Mouse (Mus musculus): ENCODE data around the gene Ntm. TPM values are rescaled to one million over a fixed set of nuclear protein-coding genes. Genes with fewer than 3 reads are reported as not detected.

Ntm gene
- polyA plus RNA-seq, 1 experiment from 2014 or later = 14.3 TPM

- Histone ChIP-seq H3K27ac (ENCODE audit: low read depth, low read length) (no peak overlapping the region), H3K4me3 (ENCODE audit: low read depth, low read length) (no peak overlapping the region), H3K4me2 (ENCODE audit: low read depth, low read length, severe bottlenecking) (no peak overlapping the region), H3K4me1 (replicated peaks; ENCODE audit: control insufficient read depth, insufficient read depth, low read length) (no peaks in the 10 kb centered on the region), H3K9me3 (ENCODE audit: control insufficient read depth, low read length) (no peaks in the 10 kb centered on the region), H3K27me3 (ENCODE audit: control insufficient read depth, insufficient read depth, low read length) (no peaks in the 10 kb centered on the region), H3K36me3 (ENCODE audit: control insufficient read depth, insufficient read depth, low read length) (no peaks in the 10 kb centered on the region), H3K9ac (ENCODE audit: low read length) (no peak overlapping the region)
- no peak for DNase-seq (ENCODE audit: low spot score)
- ATAC-seq (replicated peaks; ENCODE audit: low FRiP score) = no peak
- WGBS = 60% methylated on average over 2 of the region's 2 CpGs
These were observed 888.4 kb downstream of the Ntm start for GRCm38 (mm10) chr9:29074494-29074893.

- no peak for DNase-seq (ENCODE audit: low spot score)
- Histone ChIP-seq H3K27ac (ENCODE audit: low read depth, low read length) (no peak overlapping the region), H3K9ac (ENCODE audit: low read length) (no peak overlapping the region), H3K9me3 (ENCODE audit: control insufficient read depth, low read length) (no peaks in the 10 kb centered on the region), H3K4me3 (ENCODE audit: low read depth, low read length) (no peak overlapping the region), H3K4me2 (ENCODE audit: low read depth, low read length, severe bottlenecking) (no peak overlapping the region), H3K4me1 (replicated peaks; ENCODE audit: control insufficient read depth, insufficient read depth, low read length) (no peaks in the 10 kb centered on the region), H3K27me3 (ENCODE audit: control insufficient read depth, insufficient read depth, low read length) (no peaks in the 10 kb centered on the region), H3K36me3 (ENCODE audit: control insufficient read depth, insufficient read depth, low read length) (no peaks in the 10 kb centered on the region)
- 72% methylated on average over 1 of the region's 1 CpGs for WGBS
- no peak for ATAC-seq (replicated peaks; ENCODE audit: low FRiP score)
These were observed 890.9 kb downstream of the Ntm start for GRCm38 (mm10) chr9:29071997-29072396.

- ATAC-seq (replicated peaks; ENCODE audit: low FRiP score) = no peak
- 83% methylated on average over 5 of the region's 5 CpGs for WGBS
These were observed 895.4 kb downstream of the Ntm start for GRCm38 (mm10) chr9:29067572-29067971.

GRCm38 (mm10) chr9:29060293-29060692 lies 902.6 kb downstream of the Ntm start:
- Histone ChIP-seq H3K4me1 (replicated peaks; ENCODE audit: control insufficient read depth, insufficient read depth, low read length) (no peaks in the 10 kb centered on the region), H3K4me2 (ENCODE audit: low read depth, low read length, severe bottlenecking) (no peak overlapping the region), H3K27ac (ENCODE audit: low read depth, low read length) (no peak overlapping the region), H3K27me3 (ENCODE audit: control insufficient read depth, insufficient read depth, low read length) (no peaks in the 10 kb centered on the region), H3K9me3 (ENCODE audit: control insufficient read depth, low read length) (no peaks in the 10 kb centered on the region), H3K4me3 (ENCODE audit: low read depth, low read length) (no peak overlapping the region), H3K9ac (ENCODE audit: low read length) (no peak overlapping the region), H3K36me3 (ENCODE audit: control insufficient read depth, insufficient read depth, low read length) (no peaks in the 10 kb centered on the region)
- no peak for ATAC-seq (replicated peaks; ENCODE audit: low FRiP score)
- DNase-seq (ENCODE audit: low spot score) = no peak
- 76% methylated on average over 6 of the region's 6 CpGs for WGBS

More at GRCm38 (mm10) chr9:29067572-29067971, 895.4 kb downstream of the Ntm start:
- Histone ChIP-seq H3K27me3 (ENCODE audit: control insufficient read depth, insufficient read depth, low read length) (no peaks in the 10 kb centered on the region), H3K4me2 (ENCODE audit: low read depth, low read length, severe bottlenecking) (no peak overlapping the region), H3K36me3 (ENCODE audit: control insufficient read depth, insufficient read depth, low read length) (no peaks in the 10 kb centered on the region), H3K4me3 (ENCODE audit: low read depth, low read length) (no peak overlapping the region), H3K9me3 (ENCODE audit: control insufficient read depth, low read length) (no peaks in the 10 kb centered on the region), H3K9ac (ENCODE audit: low read length) (no peak overlapping the region), H3K4me1 (replicated peaks; ENCODE audit: control insufficient read depth, insufficient read depth, low read length) (no peaks in the 10 kb centered on the region), H3K27ac (ENCODE audit: low read depth, low read length) (no peak overlapping the region)
- DNase-seq (ENCODE audit: low spot score) = no peak

- DNase-seq (ENCODE audit: low spot score) (no peak), ATAC-seq (replicated peaks; ENCODE audit: low FRiP score) (no peak)
- H3K9ac ChIP-seq (ENCODE audit: low read length) = no peak overlapping the region
- H3K4me2 ChIP-seq (ENCODE audit: low read depth, low read length, severe bottlenecking) = no peak overlapping the region
- H3K4me1 ChIP-seq (replicated peaks; ENCODE audit: control insufficient read depth, insufficient read depth, low read length) = no peaks in the 10 kb centered on the region
- H3K27ac ChIP-seq (ENCODE audit: low read depth, low read length) = no peak overlapping the region
- no peaks in the 10 kb centered on the region for H3K9me3 ChIP-seq (ENCODE audit: control insufficient read depth, low read length)
- 85% methylated on average over 8 of the region's 8 CpGs for WGBS
- H3K4me3 ChIP-seq (ENCODE audit: low read depth, low read length) = no peak overlapping the region
- H3K36me3 ChIP-seq (ENCODE audit: control insufficient read depth, insufficient read depth, low read length) = no peaks in the 10 kb centered on the region
- no peaks in the 10 kb centered on the region for H3K27me3 ChIP-seq (ENCODE audit: control insufficient read depth, insufficient read depth, low read length)
These were observed 904.1 kb downstream of the Ntm start for GRCm38 (mm10) chr9:29058811-29059210.

- Histone ChIP-seq H3K27me3 (ENCODE audit: control insufficient read depth, insufficient read depth, low read length) (no peaks in the 10 kb centered on the region), H3K9me3 (ENCODE audit: control insufficient read depth, low read length) (no peaks in the 10 kb centered on the region), H3K36me3 (ENCODE audit: control insufficient read depth, insufficient read depth, low read length) (no peaks in the 10 kb centered on the region), H3K27ac (ENCODE audit: low read depth, low read length) (no peak overlapping the region), H3K4me2 (ENCODE audit: low read depth, low read length, severe bottlenecking) (no peak overlapping the region), H3K4me3 (ENCODE audit: low read depth, low read length) (no peak overlapping the region), H3K4me1 (replicated peaks; ENCODE audit: control insufficient read depth, insufficient read depth, low read length) (no peaks in the 10 kb centered on the region), H3K9ac (ENCODE audit: low read length) (no peak overlapping the region)
- DNase-seq (ENCODE audit: low spot score) (no peak), ATAC-seq (replicated peaks; ENCODE audit: low FRiP score) (no peak)
- WGBS = 90% methylated on average over 2 of the region's 2 CpGs
These were observed 907.3 kb downstream of the Ntm start for GRCm38 (mm10) chr9:29055637-29056036.

GRCm38 (mm10) chr9:29036466-29036865 lies 926.5 kb downstream of the Ntm start:
- H3K4me3 ChIP-seq (ENCODE audit: low read depth, low read length) = no peak overlapping the region
- H3K9me3 ChIP-seq (ENCODE audit: control insufficient read depth, low read length) = no peaks in the 10 kb centered on the region
- no peak overlapping the region for H3K9ac ChIP-seq (ENCODE audit: low read length)
- no peak overlapping the region for H3K27ac ChIP-seq (ENCODE audit: low read depth, low read length)
- WGBS = 40% methylated on average over 3 of the region's 3 CpGs
- ATAC-seq (replicated peaks; ENCODE audit: low FRiP score) (no peak), DNase-seq (ENCODE audit: low spot score) (no peak)
- H3K4me2 ChIP-seq (ENCODE audit: low read depth, low read length, severe bottlenecking) = no peak overlapping the region
- H3K4me1 ChIP-seq (replicated peaks; ENCODE audit: control insufficient read depth, insufficient read depth, low read length) = no peaks in the 10 kb centered on the region
- no peaks in the 10 kb centered on the region for H3K36me3 ChIP-seq (ENCODE audit: control insufficient read depth, insufficient read depth, low read length)
- no peaks in the 10 kb centered on the region for H3K27me3 ChIP-seq (ENCODE audit: control insufficient read depth, insufficient read depth, low read length)

GRCm38 (mm10) chr9:29036058-29036457 lies 926.9 kb downstream of the Ntm start:
- Histone ChIP-seq H3K27ac (ENCODE audit: low read depth, low read length) (no peak overlapping the region), H3K9ac (ENCODE audit: low read length) (no peak overlapping the region), H3K27me3 (ENCODE audit: control insufficient read depth, insufficient read depth, low read length) (no peaks in the 10 kb centered on the region), H3K4me2 (ENCODE audit: low read depth, low read length, severe bottlenecking) (no peak overlapping the region), H3K36me3 (ENCODE audit: control insufficient read depth, insufficient read depth, low read length) (no peaks in the 10 kb centered on the region), H3K4me3 (ENCODE audit: low read depth, low read length) (no peak overlapping the region), H3K4me1 (replicated peaks; ENCODE audit: control insufficient read depth, insufficient read depth, low read length) (no peaks in the 10 kb centered on the region), H3K9me3 (ENCODE audit: control insufficient read depth, low read length) (no peaks in the 10 kb centered on the region)
- DNase-seq (ENCODE audit: low spot score) = no peak
- 57% methylated on average over 4 of the region's 4 CpGs for WGBS
- ATAC-seq (replicated peaks; ENCODE audit: low FRiP score) = no peak

- no peak for DNase-seq (ENCODE audit: low spot score)
- Histone ChIP-seq H3K9ac (ENCODE audit: low read length) (no peak overlapping the region), H3K4me2 (ENCODE audit: low read depth, low read length, severe bottlenecking) (no peak overlapping the region), H3K27me3 (ENCODE audit: control insufficient read depth, insufficient read depth, low read length) (no peaks in the 10 kb centered on the region), H3K4me1 (replicated peaks; ENCODE audit: control insufficient read depth, insufficient read depth, low read length) (no peaks in the 10 kb centered on the region), H3K27ac (ENCODE audit: low read depth, low read length) (no peak overlapping the region), H3K9me3 (ENCODE audit: control insufficient read depth, low read length) (no peaks in the 10 kb centered on the region), H3K4me3 (ENCODE audit: low read depth, low read length) (no peak overlapping the region), H3K36me3 (ENCODE audit: control insufficient read depth, insufficient read depth, low read length) (no peaks in the 10 kb centered on the region)
- ATAC-seq (replicated peaks; ENCODE audit: low FRiP score) = no peak
- 92% methylated on average over 6 of the region's 6 CpGs for WGBS
These were observed 936.5 kb downstream of the Ntm start for GRCm38 (mm10) chr9:29026410-29026809.

Data from forebrain, embryonic 11.5 days (tissue).